Mouse (Mus musculus) embryonic fibroblast, embryonic 13.5 days (primary cell): ENCODE measurements at regions not wholly inside any gene's neighbourhood (a gene's known extent, or its start where the extent isn't known, plus 50 kb on each side); places are given as distances from the start of the nearest gene placed in this dataset.

Experiments used
- CTCF ChIP-seq: IDR thresholded peaks from 2 replicates; pipeline ENCODE4 v1.5.1; 2011; ENCODE audit warnings: mild to moderate bottlenecking, control low read depth, low read length, moderate library complexity, borderline replicate concordance; ENCODE audit not compliant: insufficient read depth
- POLR2A ChIP-seq: IDR thresholded peaks from 2 replicates; pipeline ENCODE4 v1.6.1; 2011; ENCODE audit warnings: low read depth, mild to moderate bottlenecking, control low read depth, low read length, moderate library complexity

- TF ChIP-seq CTCF: no peak
- no peak for TF ChIP-seq POLR2A
These were observed 51.7 kb upstream of the Slc35f5 start for GRCm38 (mm10) chr1:125508594-125509257.
